Mouse (Mus musculus): ENCODE data around the gene Tnfrsf1a. TPM values are rescaled to one million over a fixed set of nuclear protein-coding genes. Genes with fewer than 3 reads are reported as not detected.

Tnfrsf1a gene
- polyA plus RNA-seq, 1 experiment from 2014 or later: 54.2 TPM

DNA sequence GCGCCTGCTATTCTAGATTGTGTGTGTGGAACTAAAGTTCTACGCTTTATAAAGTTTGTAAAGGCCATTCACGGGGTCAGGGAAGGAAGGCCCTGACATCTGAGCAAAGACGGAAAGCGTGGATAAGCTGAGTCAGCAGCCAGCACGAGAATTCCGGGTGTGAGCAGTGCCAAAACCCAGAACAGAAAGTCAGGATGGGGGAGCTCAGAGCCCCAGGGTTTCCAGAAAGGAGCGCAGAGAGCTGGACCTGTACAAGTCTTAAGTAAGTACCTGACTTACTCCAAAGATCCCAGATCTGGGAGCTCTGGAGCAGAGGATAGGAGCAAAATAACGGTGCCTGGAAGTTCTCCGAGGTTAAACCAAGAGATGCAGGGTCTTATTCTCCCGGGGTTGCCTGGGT lies 61.4 kb downstream of the Tnfrsf1a start:
- Histone ChIP-seq H3K9ac (ENCODE audit: low read length) (no peak overlapping the region), H3K4me3 (ENCODE audit: low read length) (no peak overlapping the region), H3K27me3 (ENCODE audit: control insufficient read depth, insufficient read depth, low read length) (no peaks in the 10 kb centered on the region), H3K4me1 (ENCODE audit: control insufficient read depth, insufficient read depth, low read length) (no peaks in the 10 kb centered on the region), H3K9me3 (replicated peaks; ENCODE audit: control insufficient read depth, low read length) (peaks cover 3% of the 10 kb centered on the region; the same call in 1 of the 2 replicates), H3K4me2 (ENCODE audit: low read depth, low read length) (no peak overlapping the region), H3K36me3 (ENCODE audit: control insufficient read depth, insufficient read depth) (no peaks in the 10 kb centered on the region), H3K27ac (ENCODE audit: low read length) (no peak overlapping the region)
- ATAC-seq (replicated peaks; ENCODE audit: extremely low read depth, insufficient read depth, low FRiP score): no peak
- WGBS: 67% methylated on average over 11 of the region's 11 CpGs

DNA sequence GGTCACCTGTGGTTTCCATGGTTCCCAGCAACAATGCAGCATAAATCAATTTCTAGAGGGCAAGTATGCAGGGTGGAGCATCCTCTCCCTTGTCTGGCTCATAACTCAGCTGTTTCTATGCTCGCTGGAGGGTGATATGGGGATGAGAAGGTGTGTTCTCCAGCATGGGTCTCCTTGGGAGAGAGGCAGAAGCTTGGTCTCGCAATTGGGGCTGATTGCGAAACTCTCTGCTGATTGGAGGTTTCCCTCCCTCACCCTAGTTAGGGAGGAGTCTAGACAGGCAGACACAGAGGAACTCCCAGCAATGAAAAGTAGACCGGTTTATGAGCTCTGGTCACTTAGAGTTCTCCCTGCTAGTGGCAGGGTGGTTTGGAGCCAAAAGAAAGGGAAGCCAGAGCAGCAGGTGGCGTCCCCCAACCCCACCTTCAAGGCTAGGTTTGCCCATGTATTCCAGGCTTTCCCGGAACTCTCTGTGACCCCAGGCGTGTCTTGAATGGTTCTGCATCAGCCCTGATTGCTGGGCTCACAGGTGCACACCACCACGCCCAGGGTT lies 61.9 kb downstream of the Tnfrsf1a start:
- WGBS: 49% methylated on average over 8 of the region's 8 CpGs
- Histone ChIP-seq H3K4me2 (ENCODE audit: low read depth, low read length) (no peak overlapping the region), H3K27me3 (ENCODE audit: control insufficient read depth, insufficient read depth, low read length) (no peaks in the 10 kb centered on the region), H3K4me3 (ENCODE audit: low read length) (no peak overlapping the region), H3K36me3 (ENCODE audit: control insufficient read depth, insufficient read depth) (no peaks in the 10 kb centered on the region), H3K9ac (ENCODE audit: low read length) (no peak overlapping the region), H3K4me1 (ENCODE audit: control insufficient read depth, insufficient read depth, low read length) (no peaks in the 10 kb centered on the region), H3K9me3 (replicated peaks; ENCODE audit: control insufficient read depth, low read length) (peaks cover 3% of the 10 kb centered on the region; the same call in 1 of the 2 replicates), H3K27ac (ENCODE audit: low read length) (no peak overlapping the region)
- no peak for ATAC-seq (replicated peaks; ENCODE audit: extremely low read depth, insufficient read depth, low FRiP score)

DNA sequence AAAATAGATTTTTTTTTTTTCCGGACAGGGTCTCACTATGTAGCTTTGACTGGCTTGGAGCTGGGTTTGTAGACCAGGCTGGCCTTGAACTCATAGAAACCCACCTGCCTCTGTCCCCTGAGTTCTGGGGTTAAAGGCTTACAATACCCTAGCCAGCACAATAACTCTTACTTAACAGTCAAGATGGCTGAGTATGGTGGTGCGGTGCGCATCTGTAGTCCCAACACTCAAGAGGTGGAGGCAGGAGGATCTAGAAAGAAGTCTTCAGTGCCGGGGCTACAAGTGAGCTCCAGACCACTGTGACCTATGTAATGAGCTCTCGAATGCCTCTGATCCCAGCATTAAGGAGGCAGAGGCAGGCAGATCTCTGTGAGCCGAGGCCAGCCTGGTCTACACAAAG lies 62.5 kb downstream of the Tnfrsf1a start:
- no peak for ATAC-seq (replicated peaks; ENCODE audit: extremely low read depth, insufficient read depth, low FRiP score)
- Histone ChIP-seq H3K4me3 (ENCODE audit: low read length) (no peak overlapping the region), H3K9ac (ENCODE audit: low read length) (no peak overlapping the region), H3K4me2 (ENCODE audit: low read depth, low read length) (no peak overlapping the region), H3K4me1 (ENCODE audit: control insufficient read depth, insufficient read depth, low read length) (no peaks in the 10 kb centered on the region), H3K27me3 (ENCODE audit: control insufficient read depth, insufficient read depth, low read length) (no peaks in the 10 kb centered on the region), H3K27ac (ENCODE audit: low read length) (no peak overlapping the region), H3K36me3 (ENCODE audit: control insufficient read depth, insufficient read depth) (no peaks in the 10 kb centered on the region), H3K9me3 (replicated peaks; ENCODE audit: control insufficient read depth, low read length) (peaks cover 3% of the 10 kb centered on the region; the same call in 1 of the 2 replicates)
- 85% methylated on average over 6 of the region's 6 CpGs for WGBS

Other genes with a start within 250 kb of the Tnfrsf1a start
- gene Nop2, start 217.5 kb upstream of the Tnfrsf1a start, polyA plus RNA-seq (2015; fragmentation: Nextera tagmentation; extraction: Ambion mirVana): 45.0 and 45.8 TPM in 2 replicates
- 11.7 and 13.2 TPM in 2 replicates for gene Iffo1, start 204.1 kb upstream of the Tnfrsf1a start, polyA plus RNA-seq (2015; fragmentation: Nextera tagmentation; extraction: Ambion mirVana)
- gene Gapdh, start 182.9 kb upstream of the Tnfrsf1a start, polyA plus RNA-seq (2015; fragmentation: Nextera tagmentation; extraction: Ambion mirVana): 3,677 and 4,254 TPM in 2 replicates
- gene Ncapd2, start 157.7 kb upstream of the Tnfrsf1a start, polyA plus RNA-seq (2015; fragmentation: Nextera tagmentation; extraction: Ambion mirVana): 97.4 and 99.3 TPM in 2 replicates
- 270 and 281 TPM in 2 replicates for gene Mrpl51, start 157.6 kb upstream of the Tnfrsf1a start, polyA plus RNA-seq (2015; fragmentation: Nextera tagmentation; extraction: Ambion mirVana)
- 7.0 and 8.4 TPM in 2 replicates for gene Vamp1, start 133.8 kb upstream of the Tnfrsf1a start, polyA plus RNA-seq (2015; fragmentation: Nextera tagmentation; extraction: Ambion mirVana)
- 7.4 and 9.1 TPM in 2 replicates for gene Tapbpl, start 117.5 kb upstream of the Tnfrsf1a start, polyA plus RNA-seq (2015; fragmentation: Nextera tagmentation; extraction: Ambion mirVana)
- gene Cd27, start 112.4 kb upstream of the Tnfrsf1a start, polyA plus RNA-seq (2015; fragmentation: Nextera tagmentation; extraction: Ambion mirVana): 7.9 and 18.5 TPM in 2 replicates
- gene Tuba3a, start 63.3 kb upstream of the Tnfrsf1a start, polyA plus RNA-seq (2015; fragmentation: Nextera tagmentation; extraction: Ambion mirVana): not detected in 2 replicates
- 43.0 and 51.4 TPM in 2 replicates for gene Ltbr, start 35.5 kb upstream of the Tnfrsf1a start, polyA plus RNA-seq (2015; fragmentation: Nextera tagmentation; extraction: Ambion mirVana)
- 2.6 and 2.9 TPM in 2 replicates for gene Scnn1a, start 28.7 kb upstream of the Tnfrsf1a start, polyA plus RNA-seq (2015; fragmentation: Nextera tagmentation; extraction: Ambion mirVana)
- gene Plekhg6, start 31.4 kb downstream of the Tnfrsf1a start, polyA plus RNA-seq (2015; fragmentation: Nextera tagmentation; extraction: Ambion mirVana): 0.25 and 0.41 TPM in 2 replicates
- gene Cd9, start 145.4 kb downstream of the Tnfrsf1a start, polyA plus RNA-seq (2015; fragmentation: Nextera tagmentation; extraction: Ambion mirVana): 94.4 and 115 TPM in 2 replicates
- gene Vwf, start 197.4 kb downstream of the Tnfrsf1a start, polyA plus RNA-seq (2015; fragmentation: Nextera tagmentation; extraction: Ambion mirVana): 26.3 and 27.1 TPM in 2 replicates